Mouse (Mus musculus): ENCODE results near the gene Mroh8. TPM values are rescaled to one million over a fixed set of nuclear protein-coding genes. Genes with fewer than 3 reads are reported as not detected.

Mroh8 gene
- under 1 TPM in 1 of 2 experiments, not detected in 1; 0.36 TPM for total RNA-seq (2023)

DNA sequence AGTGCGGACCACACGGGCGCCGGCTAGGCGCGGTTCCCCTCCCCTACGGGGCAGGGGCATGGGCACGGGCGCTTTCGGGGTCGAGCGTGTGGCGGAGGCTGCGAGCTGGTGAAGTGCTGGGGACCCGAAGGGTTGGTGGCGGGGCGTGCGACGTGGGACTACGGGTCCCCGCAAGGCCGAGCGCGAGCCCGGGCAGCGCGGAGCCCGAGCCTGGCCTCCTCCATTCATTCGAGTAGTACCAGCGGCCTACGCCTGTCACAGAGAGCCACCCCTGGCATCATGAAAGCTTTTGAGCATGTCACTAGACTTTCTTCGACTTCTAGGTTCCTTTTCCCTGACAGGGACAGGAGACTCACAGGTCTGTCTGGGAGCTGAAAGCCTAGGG, at the start of gene Mroh8:
Gene Mroh8, minus strand, starts transcription at position 134 of the 385 bp plus-strand sequence.

DNA sequence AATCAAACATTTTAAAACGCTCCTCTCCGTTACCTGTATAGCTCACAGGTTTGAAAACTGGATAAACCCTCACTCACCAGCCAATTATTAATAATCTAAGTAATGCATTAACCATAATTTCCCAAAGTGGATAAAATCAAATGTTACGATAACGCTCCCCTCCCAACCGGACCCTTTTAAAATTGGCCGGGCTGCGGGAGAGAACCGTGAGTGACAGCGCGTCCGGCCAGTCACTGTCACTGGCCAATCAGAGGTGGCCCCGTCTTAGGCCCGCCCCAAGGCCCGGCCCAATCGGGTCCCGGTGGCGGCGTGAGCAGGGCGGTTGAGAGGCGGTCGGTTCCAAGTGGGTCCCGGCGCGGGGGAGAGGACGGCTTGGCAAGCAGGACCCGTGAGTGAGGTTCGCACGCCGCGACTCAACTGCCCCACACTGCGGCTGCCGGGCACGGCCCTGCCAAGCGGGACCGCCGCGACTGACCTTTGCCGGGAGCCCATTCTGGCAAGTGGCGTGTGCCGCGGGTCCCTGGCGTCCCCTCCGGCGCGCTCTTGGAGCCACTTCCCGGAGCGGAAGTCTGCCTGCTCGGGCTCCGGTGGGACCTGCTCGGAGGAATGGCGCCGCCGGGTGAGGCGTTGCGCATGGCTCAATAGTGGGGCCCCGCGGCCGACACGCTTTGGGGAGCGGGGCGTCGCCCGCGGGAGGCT, 483 bp downstream of the Mroh8 start, which contains the start of gene Rpn2:
Gene Rpn2, plus strand, starts transcription at position 301 of the 699 bp plus-strand sequence.

DNA sequence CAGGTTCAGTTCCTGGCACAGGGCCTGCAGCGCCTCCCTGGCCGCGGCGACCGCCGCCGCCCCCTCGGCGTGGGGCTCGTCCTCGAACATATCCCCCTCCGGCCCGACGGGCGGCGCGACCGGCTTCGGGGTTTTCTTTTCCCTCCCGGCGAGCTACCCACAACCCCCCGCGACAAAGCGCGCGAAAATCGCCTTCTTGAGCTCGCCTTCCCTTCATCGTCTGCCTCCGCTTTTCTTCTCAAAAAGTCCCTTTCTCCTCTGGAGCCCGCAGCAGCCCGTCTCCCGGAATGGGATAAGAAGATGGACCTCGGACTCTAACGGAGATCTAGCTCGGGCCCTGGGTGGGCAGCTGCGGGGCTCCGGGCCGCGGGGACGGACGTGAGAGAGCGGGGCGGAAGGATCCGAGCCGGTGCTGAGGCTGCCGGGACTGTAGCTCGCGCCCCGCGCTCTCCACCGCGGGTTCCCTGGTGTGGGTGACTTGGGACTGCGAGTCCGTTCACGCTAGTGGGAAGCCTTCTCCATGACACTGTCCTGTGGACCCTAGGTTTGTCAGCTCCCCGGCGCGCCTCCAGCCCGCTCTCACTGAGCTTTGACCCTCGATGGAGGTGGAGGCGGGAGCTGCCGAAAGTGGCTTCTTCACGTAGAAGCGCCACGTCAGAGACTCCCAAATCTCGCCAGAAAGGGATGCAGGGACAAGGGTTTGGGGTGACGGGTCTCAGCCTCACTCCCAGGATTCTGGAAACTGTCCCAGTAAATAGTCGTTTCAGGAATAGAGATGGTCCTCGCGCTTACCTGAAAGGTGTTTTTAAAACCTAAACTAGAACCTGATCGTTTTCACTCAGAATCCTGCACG, 74.8 kb downstream of the Mroh8 start, which contains the start of gene Rbl1:
Gene Rbl1, minus strand, starts transcription at position 169 of the 853 bp plus-strand sequence.

Other genes with a start within 250 kb of the Mroh8 start
- gene Soga1, start 200.3 kb downstream of the Mroh8 start, total RNA-seq (2023): 1 to 10 TPM; 2.8 to 3.3 TPM
- not detected for gene Tldc2, start 192.5 kb downstream of the Mroh8 start, total RNA-seq (2023)
- 100 to 1,000 TPM; 570 to 583 TPM for gene Samhd1, start 144.3 kb downstream of the Mroh8 start, total RNA-seq (2023)
- gene Rbl1, start 75.0 kb downstream of the Mroh8 start, total RNA-seq (2023): 10 to 100 TPM; 34.1 to 34.7 TPM
- gene Rpn2, start 532 bp downstream of the Mroh8 start, total RNA-seq (2023): 100 to 1,000 TPM; 115 to 134 TPM
- gene Ghrh, start 68.0 kb upstream of the Mroh8 start, total RNA-seq (2023): not detected
- gene Manbal, start 88.0 kb upstream of the Mroh8 start, total RNA-seq (2023): 10 to 100 TPM; 13.2 to 17.2 TPM
- under 1 TPM; 0.49 to 0.99 TPM for gene Src, start 138.9 kb upstream of the Mroh8 start, total RNA-seq (2023)

Data from neutrophil, adult 59 days (primary cell).